Mouse (Mus musculus) embryonic fibroblast, embryonic 13.5 days (primary cell): ENCODE data around the gene Msh4. TPM values are rescaled to one million over a fixed set of nuclear protein-coding genes. Genes with fewer than 3 reads are reported as not detected.

Source experiments
- H3K27ac ChIP-seq: 2 replicates; pipeline ENCODE4 v1.5.1; 2012; ENCODE audit warnings: low read length, control low read depth, inconsistent platforms; ENCODE audit not compliant: insufficient read depth
- H3K4me1 ChIP-seq: 2 replicates; pipeline ENCODE4 v1.6.1; 2011; ENCODE audit warnings: low read length; ENCODE audit not compliant: control insufficient read depth, insufficient read depth
- H3K4me3 ChIP-seq: 2 replicates; pipeline ENCODE4 v1.5.1; 2011; ENCODE audit warnings: mild to moderate bottlenecking, control low read depth, low read length; ENCODE audit not compliant: insufficient read depth
- CTCF ChIP-seq: IDR thresholded peaks from 2 replicates; pipeline ENCODE4 v1.5.1; 2011; ENCODE audit warnings: mild to moderate bottlenecking, control low read depth, low read length, moderate library complexity, borderline replicate concordance; ENCODE audit not compliant: insufficient read depth
- POLR2A ChIP-seq: IDR thresholded peaks from 2 replicates; pipeline ENCODE4 v1.6.1; 2011; ENCODE audit warnings: low read depth, mild to moderate bottlenecking, control low read depth, low read length, moderate library complexity
- polyA plus RNA-seq: library from polyadenylated mRNA; stranded (reverse); fragments of >200 nt; gene quantifications from 2 replicates; pipeline ENCODE4 v1.2.4, GENCODE M21; 2011; ENCODE audit warnings: low read depth; ENCODE audit not compliant: missing spikeins, insufficient read length

Msh4 gene
- polyA plus RNA-seq, 1 experiment, result 0.32 TPM

DNA sequence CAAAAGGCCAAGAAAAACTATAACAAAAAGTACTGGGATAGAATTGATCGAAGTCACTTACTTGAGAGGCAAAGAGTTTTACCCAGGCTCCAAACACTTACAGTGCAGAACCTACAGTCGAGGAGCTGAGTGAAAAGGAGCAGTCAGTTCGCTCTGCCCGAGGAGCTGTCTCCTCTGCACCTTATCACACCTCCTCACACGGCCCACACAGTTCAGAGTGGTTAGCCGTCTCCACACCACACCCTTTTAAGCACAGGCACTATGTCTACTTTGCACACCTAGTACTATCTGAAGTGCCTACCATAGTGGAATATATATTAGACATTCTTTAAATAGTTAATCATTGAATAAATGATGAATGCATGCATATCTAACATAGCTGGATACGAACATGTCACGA lies 53.7 kb downstream of the Msh4 start:
- Histone ChIP-seq H3K4me3 (no peak overlapping the region), H3K4me1 (peaks cover 2% of the 10 kb centered on the region; the same call in 1 of the 2 replicates), H3K27ac (no peak overlapping the region)
- no peak for TF ChIP-seq POLR2A
- no peak for TF ChIP-seq CTCF

DNA sequence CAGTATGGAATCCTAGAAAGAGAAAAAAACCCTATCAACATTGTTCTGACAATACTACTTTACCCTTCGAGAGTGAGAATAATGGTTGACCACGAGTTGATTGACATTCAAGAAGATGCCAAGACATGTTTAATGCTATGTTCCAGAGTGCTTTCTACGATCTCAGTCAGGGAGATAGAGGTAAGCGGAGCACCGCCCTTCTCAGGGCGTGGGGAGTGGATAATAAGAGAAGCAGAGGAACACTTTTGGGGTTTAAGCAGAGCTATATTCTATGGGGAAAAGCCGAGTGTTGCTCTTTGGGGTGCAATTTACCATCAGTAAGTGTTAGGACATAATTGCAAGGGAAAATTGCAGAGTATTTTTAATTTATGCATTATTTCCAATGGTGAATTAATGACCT lies 55.2 kb downstream of the Msh4 start:
- H3K4me3 ChIP-seq, result no peak overlapping the region
- no peak for TF ChIP-seq POLR2A
- TF ChIP-seq CTCF, result no peak
- H3K4me1 ChIP-seq, result peaks cover 2% of the 10 kb centered on the region; the same call in 1 of the 2 replicates
- no peak overlapping the region for H3K27ac ChIP-seq

- Histone ChIP-seq H3K27ac (no peak overlapping the region), H3K4me1 (peaks cover 2% of the 10 kb centered on the region; the same call in 1 of the 2 replicates), H3K4me3 (no peak overlapping the region)
- TF ChIP-seq POLR2A (no peak), CTCF (no peak)
Measured at GRCm38 (mm10) chr3:153849368-153850015, 56.4 kb downstream of the Msh4 start.

- H3K4me1 ChIP-seq, result peaks cover 1% of the 10 kb centered on the region; the same call in 1 of the 2 replicates
- H3K4me3 ChIP-seq, result no peak overlapping the region
- no peak for TF ChIP-seq CTCF
- TF ChIP-seq POLR2A, result no peak
- no peak overlapping the region for H3K27ac ChIP-seq
Measured at GRCm38 (mm10) chr3:153847207-153847733, 58.7 kb downstream of the Msh4 start.

- Histone ChIP-seq H3K4me3 (no peak overlapping the region), H3K27ac (no peak overlapping the region)
- TF ChIP-seq CTCF (no peak), POLR2A (no peak)
Measured at GRCm38 (mm10) chr3:153846109-153846508, 59.8 kb downstream of the Msh4 start.

GRCm38 (mm10) chr3:153845500-153845899 lies 60.4 kb downstream of the Msh4 start:
- TF ChIP-seq POLR2A, result no peak
- no peak for TF ChIP-seq CTCF
- Histone ChIP-seq H3K4me3 (no peak overlapping the region), H3K27ac (no peak overlapping the region), H3K4me1 (no peaks in the 10 kb centered on the region)

More at GRCm38 (mm10) chr3:153846109-153846508, 59.8 kb downstream of the Msh4 start:
- no peaks in the 10 kb centered on the region for H3K4me1 ChIP-seq

DNA sequence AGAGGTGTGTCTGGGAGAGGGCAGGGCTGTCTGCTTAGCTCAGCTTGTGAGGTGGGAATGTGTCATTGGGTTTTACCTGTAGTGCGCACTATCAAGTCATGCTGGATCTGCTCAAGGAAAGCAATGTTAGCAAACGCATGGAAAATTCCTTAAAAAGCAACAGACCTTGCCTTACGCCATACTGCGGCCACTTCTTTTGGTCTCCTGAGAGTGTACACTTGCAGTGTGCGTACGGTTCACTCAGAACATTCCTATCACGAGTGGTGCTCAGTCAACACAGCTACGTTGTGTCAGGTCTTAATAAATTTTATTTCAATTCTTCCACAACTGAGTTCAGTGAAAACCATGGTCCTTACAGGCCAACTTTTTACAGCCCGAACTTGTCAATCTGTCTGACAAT lies 61.2 kb downstream of the Msh4 start:
- Histone ChIP-seq H3K27ac (no peak overlapping the region), H3K4me3 (no peak overlapping the region)
- TF ChIP-seq CTCF (no peak), POLR2A (no peak)

GRCm38 (mm10) chr3:153844030-153844429 lies 61.9 kb downstream of the Msh4 start, which contains the start of gene Asb17:
Asb17 (plus strand) TSS chr3:153844209.
- Histone ChIP-seq H3K4me3 (no peak within 1 kb of the TSS), H3K4me1 (no peaks in the 10 kb centered on the region), H3K27ac (no peak within 1 kb of the TSS)
- TF ChIP-seq CTCF, result no peak
- no peak for TF ChIP-seq POLR2A

More for the DNA sequence above, 61.2 kb downstream of the Msh4 start:
- H3K4me1 ChIP-seq, result no peaks in the 10 kb centered on the region

DNA sequence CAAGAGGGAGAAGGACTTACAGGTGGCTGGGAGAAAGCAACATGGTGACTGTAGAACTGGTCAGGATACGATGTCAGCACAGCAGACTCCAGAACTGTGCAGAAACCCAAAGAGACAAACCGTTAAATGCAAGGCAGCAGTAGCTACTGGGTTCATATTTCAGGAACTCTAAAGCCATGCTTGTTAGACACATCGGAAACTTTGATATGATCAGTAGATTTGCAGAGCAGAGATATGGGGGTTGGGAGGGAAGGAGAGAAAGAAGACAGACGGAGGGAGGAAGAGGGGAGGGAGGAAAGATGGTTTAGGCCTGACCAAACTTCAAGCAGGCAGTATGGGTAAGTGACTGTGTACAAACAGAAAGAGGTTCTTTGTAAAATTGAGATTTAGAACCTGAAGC lies 68.3 kb downstream of the Msh4 start:
- H3K27ac ChIP-seq, result no peak overlapping the region
- no peak for TF ChIP-seq CTCF
- no peak for TF ChIP-seq POLR2A

DNA sequence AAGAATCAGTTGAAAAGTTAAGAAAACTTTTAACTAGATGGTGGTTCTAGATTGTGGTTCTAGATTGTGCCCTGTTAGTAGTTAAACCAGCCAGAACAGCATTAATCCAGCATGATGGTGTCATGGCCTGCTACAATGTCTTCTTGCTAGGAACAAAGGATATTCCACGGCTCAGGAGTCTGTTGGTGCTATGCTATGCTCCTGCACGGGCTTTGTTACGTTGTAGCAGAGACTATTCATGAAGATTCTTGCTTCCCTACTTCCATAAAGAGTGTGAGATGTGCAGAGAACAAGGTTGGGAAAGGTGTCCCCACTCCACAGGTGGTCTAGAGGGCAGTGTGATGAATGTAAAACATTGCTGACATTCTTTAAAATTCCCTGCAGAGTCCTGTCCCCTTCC lies 69.6 kb downstream of the Msh4 start:
- H3K4me3 ChIP-seq, result no peak overlapping the region
- H3K27ac ChIP-seq, result no peak overlapping the region
- no peaks in the 10 kb centered on the region for H3K4me1 ChIP-seq
- TF ChIP-seq CTCF, result no peak
- no peak for TF ChIP-seq POLR2A

More for the DNA sequence above, 68.3 kb downstream of the Msh4 start:
- H3K4me1 ChIP-seq, result no peaks in the 10 kb centered on the region
- H3K4me3 ChIP-seq, result no peak overlapping the region
